Mouse (Mus musculus): ENCODE data around the gene Gm21775. TPM values are rescaled to one million over a fixed set of nuclear protein-coding genes. Genes with fewer than 3 reads are reported as not detected.
"Not testable (repeated sequence)": the region's sequence is repeated elsewhere in the genome, so short reads cannot be mapped to it uniquely, and the experiment has no call there.

The Gm21775 gene
- total RNA-seq (2021): not detected

DNA sequence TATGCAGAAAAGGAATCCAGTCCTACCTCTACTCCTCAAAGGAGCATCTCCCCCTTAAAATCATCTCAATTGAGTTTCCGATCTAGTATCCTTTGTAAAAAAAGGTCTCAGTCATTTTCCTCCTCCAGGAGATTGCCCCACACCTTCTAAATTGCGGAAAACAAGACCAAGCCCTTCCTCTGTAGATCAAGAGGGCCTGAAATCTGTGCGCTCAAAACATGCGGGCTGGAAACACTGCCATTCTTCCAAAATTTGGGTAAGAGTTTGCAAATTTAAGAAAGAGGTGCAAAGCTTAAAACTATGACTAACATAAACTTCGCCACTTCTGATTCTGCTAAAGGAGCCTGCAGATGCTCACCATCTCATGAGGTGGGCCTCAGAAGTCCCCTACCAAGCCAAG is at the start of gene Gm21775:
Gene Gm21775, plus strand, starts transcription at position 301 of the 400 bp plus-strand sequence.
- DNase-seq: not testable (repeated sequence)

DNA sequence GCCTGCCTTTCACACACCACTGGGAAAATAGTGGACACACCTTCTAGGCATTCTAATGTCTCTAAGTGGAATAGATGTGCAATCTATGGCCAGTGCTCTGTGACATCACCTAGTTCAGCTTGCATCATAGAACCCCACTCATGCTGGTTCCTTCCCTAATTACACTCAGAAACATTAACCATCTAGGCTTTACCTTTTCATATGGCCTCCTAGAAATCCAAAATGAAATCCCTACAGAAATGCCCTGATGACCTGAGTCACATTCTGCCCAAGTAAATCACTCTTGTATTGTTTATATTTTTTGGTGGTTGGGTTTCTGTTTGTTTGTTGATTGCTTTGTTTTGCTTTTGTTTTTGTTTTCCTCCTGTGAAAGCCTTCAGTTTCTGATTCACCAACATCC is 17.3 kb upstream of the Gm21775 start, which contains the start of gene Gm20737:
Gene Gm20737, minus strand, starts transcription at position 101 of the 400 bp plus-strand sequence.
- not testable (repeated sequence) for DNase-seq

Other genes with a start within 250 kb of the Gm21775 start
- gene Gm20834, start 228.9 kb upstream of the Gm21775 start, total RNA-seq (2021): not detected
- not detected for gene Gm28510, start 140.7 kb upstream of the Gm21775 start, total RNA-seq (2021)
- gene Gm20737, start 17.4 kb upstream of the Gm21775 start, total RNA-seq (2021): not detected
- gene Gm21900, start 62.9 kb downstream of the Gm21775 start, total RNA-seq (2021): not detected
- not detected for gene Gm20777, start 199.0 kb downstream of the Gm21775 start, total RNA-seq (2021)